Mouse (Mus musculus): ENCODE measurements at regions not wholly inside any gene's neighbourhood (a gene's known extent, or its start where the extent isn't known, plus 50 kb on each side); places are given as distances from the start of the nearest gene placed in this dataset.

DNA sequence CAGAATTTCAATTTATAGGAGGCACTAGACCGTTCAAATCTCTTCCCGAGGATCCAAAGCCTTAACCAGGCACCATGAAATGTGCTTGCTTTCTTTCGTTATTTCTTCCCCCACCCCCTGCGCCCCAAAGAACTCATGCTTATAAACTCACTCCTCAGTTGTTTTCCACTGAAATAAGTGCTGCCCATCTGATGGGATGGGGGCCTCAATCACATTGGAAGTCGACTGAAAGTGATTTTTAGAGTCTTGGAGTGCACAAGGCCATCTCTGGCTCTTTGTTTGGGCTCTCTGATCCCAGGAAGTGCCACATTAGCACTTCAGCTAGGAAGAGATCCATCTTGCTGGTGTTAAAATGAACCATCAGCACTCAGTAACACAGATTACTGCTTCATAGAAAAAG lies 484.3 kb downstream of the Nedd1 start:
- 25% methylated on average over 5 of the region's 5 CpGs for WGBS

DNA sequence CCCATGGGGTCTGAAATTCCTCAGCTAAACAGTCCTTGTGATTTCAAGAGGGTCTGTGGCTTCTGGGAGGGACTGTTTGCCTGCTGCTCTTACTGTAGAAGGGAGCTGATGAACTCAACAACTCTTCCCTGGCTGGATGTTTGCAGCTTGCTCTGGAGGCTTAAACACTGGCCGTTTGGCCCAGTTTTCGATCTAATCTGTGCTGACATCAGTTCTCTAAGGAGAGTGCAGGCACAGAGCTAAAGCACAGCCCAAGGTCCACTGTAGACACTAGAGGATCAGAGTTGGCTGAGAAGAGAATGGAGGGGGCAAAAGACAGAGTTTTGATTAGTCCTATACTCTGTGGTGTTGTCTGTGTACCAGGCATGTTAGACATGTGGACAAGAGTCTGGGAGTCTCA lies 490.1 kb downstream of the Nedd1 start:
- Histone ChIP-seq H3K9me3 (ENCODE audit: low read length) (no peaks in the 10 kb centered on the region), H3K4me1 (ENCODE audit: insufficient read depth, low read length) (no peaks in the 10 kb centered on the region), H3K27ac (ENCODE audit: low read depth, low read length) (no peak overlapping the region), H3K27me3 (ENCODE audit: insufficient read depth, low read length) (no peaks in the 10 kb centered on the region), H3K4me2 (ENCODE audit: low read depth, low read length, poor library complexity, severe bottlenecking) (no peak overlapping the region), H3K9ac (replicated peaks; ENCODE audit: low read length, poor library complexity, severe bottlenecking) (no peak overlapping the region), H3K4me3 (ENCODE audit: low read depth, low read length) (no peak overlapping the region), H3K36me3 (ENCODE audit: insufficient read depth, low read length) (no peaks in the 10 kb centered on the region)
- no peak for TF ChIP-seq CTCF (IDR thresholded peaks at IDR 0.05)
- DNase-seq (ENCODE audit: low spot score) (no peak), ATAC-seq (ENCODE audit: low FRiP score) (no peak)
- WGBS = 48% methylated on average over 2 of the region's 2 CpGs

More for the DNA sequence above, 484.3 kb downstream of the Nedd1 start:
- ATAC-seq (ENCODE audit: low FRiP score) = no peak
- H3K9ac ChIP-seq (replicated peaks; ENCODE audit: low read length, poor library complexity, severe bottlenecking) = no peak overlapping the region
- H3K4me3 ChIP-seq (ENCODE audit: low read depth, low read length) = no peak overlapping the region
- no peak overlapping the region for H3K4me2 ChIP-seq (ENCODE audit: low read depth, low read length, poor library complexity, severe bottlenecking)
- no peaks in the 10 kb centered on the region for H3K9me3 ChIP-seq (ENCODE audit: low read length)
- TF ChIP-seq CTCF (IDR thresholded peaks at IDR 0.05) = no peak
- no peaks in the 10 kb centered on the region for H3K36me3 ChIP-seq (ENCODE audit: insufficient read depth, low read length)
- H3K27me3 ChIP-seq (ENCODE audit: insufficient read depth, low read length) = no peaks in the 10 kb centered on the region
- DNase-seq (ENCODE audit: low spot score) = no peak
- no peak overlapping the region for H3K27ac ChIP-seq (ENCODE audit: low read depth, low read length)
- H3K4me1 ChIP-seq (ENCODE audit: insufficient read depth, low read length) = no peaks in the 10 kb centered on the region

DNA sequence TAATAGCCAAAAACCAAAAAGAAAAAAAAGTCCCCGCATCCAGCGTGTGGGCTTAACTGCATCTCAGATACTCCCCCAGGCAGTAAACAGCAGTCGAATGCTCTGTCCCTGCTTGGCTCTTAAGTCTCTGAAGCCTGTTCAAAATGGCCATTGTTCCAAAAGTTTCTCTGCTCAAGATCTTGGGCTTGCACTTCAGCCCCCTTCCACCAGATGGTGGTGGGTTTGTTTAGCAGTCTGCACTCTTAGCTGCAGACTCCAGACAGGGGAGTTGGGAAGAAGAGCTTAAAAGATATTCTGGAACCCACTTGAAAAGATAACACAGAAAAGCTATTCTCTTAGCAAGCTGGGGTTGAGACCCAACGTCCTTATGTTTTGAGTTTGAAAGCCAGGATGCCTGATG lies 496.4 kb downstream of the Nedd1 start:
- no peaks in the 10 kb centered on the region for H3K27me3 ChIP-seq (ENCODE audit: insufficient read depth, low read length)
- H3K27ac ChIP-seq (ENCODE audit: low read depth, low read length) = no peak overlapping the region
- H3K36me3 ChIP-seq (ENCODE audit: insufficient read depth, low read length) = no peaks in the 10 kb centered on the region
- H3K4me3 ChIP-seq (ENCODE audit: low read depth, low read length) = no peak overlapping the region
- WGBS = 78% methylated on average over 4 of the region's 4 CpGs
- H3K9me3 ChIP-seq (ENCODE audit: low read length) = no peaks in the 10 kb centered on the region
- no peak for ATAC-seq (ENCODE audit: low FRiP score)
- peak; percentile 62 for TF ChIP-seq CTCF (IDR thresholded peaks at IDR 0.05)
- no peak overlapping the region for H3K4me2 ChIP-seq (ENCODE audit: low read depth, low read length, poor library complexity, severe bottlenecking)
- no peaks in the 10 kb centered on the region for H3K4me1 ChIP-seq (ENCODE audit: insufficient read depth, low read length)
- H3K9ac ChIP-seq (replicated peaks; ENCODE audit: low read length, poor library complexity, severe bottlenecking) = no peak overlapping the region
- peak; percentile 49 for DNase-seq (ENCODE audit: low spot score)

DNA sequence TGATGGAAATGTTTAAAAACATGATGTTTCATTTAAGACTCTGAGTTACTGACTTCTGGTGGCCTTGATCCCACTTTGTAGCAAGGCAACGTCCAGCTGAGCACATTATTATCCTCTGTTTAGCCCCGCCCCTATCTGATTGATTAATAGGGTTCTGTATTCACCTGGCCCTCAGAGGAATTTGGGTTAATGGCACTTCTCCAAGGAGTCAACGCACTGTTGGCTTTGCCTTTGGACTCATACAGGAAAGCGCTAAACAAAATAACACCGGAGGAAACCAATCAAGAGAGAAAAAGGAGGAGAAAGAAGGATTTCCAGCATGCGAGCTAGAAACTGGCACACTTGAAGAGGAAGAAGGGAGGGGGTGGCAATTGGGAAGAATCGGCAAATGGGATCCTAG lies 497.1 kb downstream of the Nedd1 start:
- H3K4me1 ChIP-seq (ENCODE audit: insufficient read depth, low read length) = no peaks in the 10 kb centered on the region
- H3K27ac ChIP-seq (ENCODE audit: low read depth, low read length) = no peak overlapping the region
- WGBS = 89% methylated on average over 7 of the region's 7 CpGs
- H3K27me3 ChIP-seq (ENCODE audit: insufficient read depth, low read length) = no peaks in the 10 kb centered on the region
- ATAC-seq (ENCODE audit: low FRiP score) = no peak
- H3K4me2 ChIP-seq (ENCODE audit: low read depth, low read length, poor library complexity, severe bottlenecking) = no peak overlapping the region
- H3K9me3 ChIP-seq (ENCODE audit: low read length) = no peaks in the 10 kb centered on the region
- no peak for DNase-seq (ENCODE audit: low spot score)
- TF ChIP-seq CTCF (IDR thresholded peaks at IDR 0.05) = no peak
- no peaks in the 10 kb centered on the region for H3K36me3 ChIP-seq (ENCODE audit: insufficient read depth, low read length)
- H3K9ac ChIP-seq (replicated peaks; ENCODE audit: low read length, poor library complexity, severe bottlenecking) = no peak overlapping the region
- H3K4me3 ChIP-seq (ENCODE audit: low read depth, low read length) = no peak overlapping the region

DNA sequence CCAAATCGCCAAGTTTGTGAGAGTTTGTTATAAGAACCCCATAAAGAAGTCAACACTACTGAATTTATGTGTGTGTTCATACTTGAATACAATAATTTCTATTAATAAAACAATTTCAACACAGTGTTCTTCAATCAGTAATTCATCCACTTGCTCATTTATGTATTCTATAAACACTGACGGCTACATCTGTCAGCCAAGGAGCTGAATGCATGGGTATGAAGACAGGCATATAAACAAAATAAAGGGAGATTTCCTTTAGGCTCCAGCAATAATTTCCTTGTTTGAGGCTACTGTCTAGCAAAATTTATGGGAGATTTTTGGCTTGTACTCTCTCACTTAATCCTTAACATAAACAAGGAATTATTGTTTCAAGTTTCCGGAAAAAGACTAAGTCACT lies 502.9 kb downstream of the Nedd1 start:
- H3K27me3 ChIP-seq (ENCODE audit: insufficient read depth, low read length) = no peaks in the 10 kb centered on the region
- H3K4me2 ChIP-seq (ENCODE audit: low read depth, low read length, poor library complexity, severe bottlenecking) = no peak overlapping the region
- no peak for DNase-seq (ENCODE audit: low spot score)
- ATAC-seq (ENCODE audit: low FRiP score) = no peak
- no peak for TF ChIP-seq CTCF (IDR thresholded peaks at IDR 0.05)
- H3K9ac ChIP-seq (replicated peaks; ENCODE audit: low read length, poor library complexity, severe bottlenecking) = no peak overlapping the region
- H3K27ac ChIP-seq (ENCODE audit: low read depth, low read length) = no peak overlapping the region
- no peaks in the 10 kb centered on the region for H3K36me3 ChIP-seq (ENCODE audit: insufficient read depth, low read length)
- 86% methylated on average over 3 of the region's 3 CpGs for WGBS
- H3K9me3 ChIP-seq (ENCODE audit: low read length) = no peaks in the 10 kb centered on the region
- H3K4me3 ChIP-seq (ENCODE audit: low read depth, low read length) = no peak overlapping the region
- H3K4me1 ChIP-seq (ENCODE audit: insufficient read depth, low read length) = no peaks in the 10 kb centered on the region

DNA sequence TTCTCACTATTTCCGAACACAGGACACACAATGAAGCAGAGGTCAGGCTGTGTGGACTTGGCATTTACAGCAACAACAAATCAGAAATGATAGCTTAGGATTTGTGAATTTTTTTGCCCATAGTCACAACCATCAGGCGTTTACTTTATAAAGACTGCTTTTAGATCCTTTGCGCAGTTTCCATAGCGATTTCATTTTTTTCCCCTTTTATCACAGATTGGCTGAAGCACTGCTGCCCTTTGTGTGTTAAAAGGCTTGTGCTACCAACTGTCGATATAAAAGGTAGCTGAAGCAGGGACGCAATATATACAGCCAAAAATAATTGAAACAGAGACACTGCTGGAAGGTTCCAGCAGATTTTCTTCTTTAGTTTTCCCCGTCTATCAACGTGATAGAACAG lies 551.4 kb downstream of the Nedd1 start:
- no peak for ATAC-seq (ENCODE audit: low FRiP score)
- Histone ChIP-seq H3K4me2 (ENCODE audit: low read depth, low read length, poor library complexity, severe bottlenecking) (peak overlapping the region; percentile 13), H3K9me3 (ENCODE audit: low read length) (no peaks in the 10 kb centered on the region), H3K27me3 (ENCODE audit: insufficient read depth, low read length) (no peaks in the 10 kb centered on the region), H3K4me1 (ENCODE audit: insufficient read depth, low read length) (peaks cover 6% of the 10 kb centered on the region; the same call in 1 of the 2 replicates), H3K36me3 (ENCODE audit: insufficient read depth, low read length) (no peaks in the 10 kb centered on the region), H3K27ac (ENCODE audit: low read depth, low read length) (no peak overlapping the region), H3K9ac (replicated peaks; ENCODE audit: low read length, poor library complexity, severe bottlenecking) (no peak overlapping the region), H3K4me3 (ENCODE audit: low read depth, low read length) (no peak overlapping the region)
- DNase-seq (ENCODE audit: low spot score) = no peak
- WGBS = 34% methylated on average over 8 of the region's 8 CpGs
- TF ChIP-seq CTCF (IDR thresholded peaks at IDR 0.05) = no peak

Measured in midbrain, postnatal 0 days (tissue).